Mouse (Mus musculus) cortical plate, adult 2 months (tissue): ENCODE data around the gene Copg2.

Experiments used
- CTCF ChIP-seq: fragments of 200-500 bp; IDR thresholded peaks from 2 replicates; pipeline ENCODE4 v1.5.1; 2011; ENCODE audit warnings: mild to moderate bottlenecking, control low read depth, low read length; ENCODE audit not compliant: insufficient read depth; ENCODE audit errors: extremely low read depth
- POLR2A ChIP-seq: fragments of 200-500 bp; IDR thresholded peaks from 2 replicates; pipeline ENCODE4 v1.6.1; 2011; ENCODE audit warnings: mild to moderate bottlenecking, low read length, control low read depth; ENCODE audit not compliant: insufficient read depth; ENCODE audit errors: extremely low read depth

- TF ChIP-seq CTCF, result no peak
- no peak for TF ChIP-seq POLR2A
Measured at GRCm38 (mm10) chr6:30713896-30714295, 182.7 kb downstream of the Copg2 start.
